Mouse (Mus musculus) gastrocnemius, postnatal 10 days (tissue): ENCODE measurements around the gene Fos. TPM values are rescaled to one million over a fixed set of nuclear protein-coding genes. Genes with fewer than 3 reads are reported as not detected.
A peak's percentile ranks its signal among the peaks of the same experiment; 100 is the strongest.

Experiments used
- DNase-seq: peaks from one replicate; pipeline ENCODE4 v3.0.0; 2021; ENCODE audit warnings: mixed read lengths
- long read RNA-seq, 2 experiments: library from polyadenylated mRNA; stranded (forward); transcript quantifications; one replicate each; pipeline ENCODE4 v2.0.0; 2021
- total RNA-seq, 2 experiments: library from RNA; stranded (reverse); gene quantifications; 2 replicates each; pipeline ENCODE4 v1.2.3; 2021

Gene Fos
- total RNA-seq: 10 to 100 TPM in 1 of 2 experiments, 1 to 10 TPM in 1; 4.3 to 15.2 TPM
- long read RNA-seq, experiment 1, transcript Fos-201 (4 exons, 2,108 nt): major isoform, 7 of 9 reads
- long read RNA-seq, experiment 1, partial matches to known transcripts: 0 of 9 reads
- long read RNA-seq, experiment 1, other reads (novel, unspliced or antisense): 1 of 9 reads
- long read RNA-seq, experiment 2, partial matches to known transcripts: 0 of 3 reads
- long read RNA-seq, experiment 2, other reads (novel, unspliced or antisense): 0 of 3 reads

- DNase-seq: peak; percentile 85
These were observed at the start of gene Fos for GRCm38 (mm10) chr12:85473481-85474297. Gene Fos, plus strand, starts transcription at chr12:85473890.

GRCm38 (mm10) chr12:85425721-85426120, 48.0 kb upstream of the Fos start:
- DNase-seq: no peak

GRCm38 (mm10) chr12:85426126-85426525, 47.6 kb upstream of the Fos start:
- DNase-seq: no peak

- DNase-seq: no peak
These were observed 45.9 kb upstream of the Fos start for GRCm38 (mm10) chr12:85427802-85428201.

- no peak for DNase-seq
These were observed 43.7 kb upstream of the Fos start for GRCm38 (mm10) chr12:85429999-85430398.

- DNase-seq: no peak
These were observed 43.3 kb upstream of the Fos start for GRCm38 (mm10) chr12:85430434-85430833.

GRCm38 (mm10) chr12:85433850-85434249, 39.8 kb upstream of the Fos start:
- no peak for DNase-seq

- DNase-seq: no peak
These were observed 39.2 kb upstream of the Fos start for GRCm38 (mm10) chr12:85434526-85434925.

- peak; percentile 19 for DNase-seq
These were observed 37.6 kb upstream of the Fos start for GRCm38 (mm10) chr12:85436021-85436621.

GRCm38 (mm10) chr12:85437172-85437876, 36.4 kb upstream of the Fos start:
- DNase-seq: peak; percentile 51

- no peak for DNase-seq
These were observed 30.2 kb upstream of the Fos start for GRCm38 (mm10) chr12:85443456-85443855.

- DNase-seq: no peak
These were observed 29.0 kb upstream of the Fos start for GRCm38 (mm10) chr12:85444646-85445045.

GRCm38 (mm10) chr12:85447009-85447408, 26.7 kb upstream of the Fos start:
- no peak for DNase-seq

GRCm38 (mm10) chr12:85447490-85447889, 26.2 kb upstream of the Fos start:
- no peak for DNase-seq

GRCm38 (mm10) chr12:85449478-85449877, 24.2 kb upstream of the Fos start:
- DNase-seq: no peak

- no peak for DNase-seq
These were observed 21.8 kb upstream of the Fos start for GRCm38 (mm10) chr12:85451693-85452491.

- peak; percentile 96 for DNase-seq
These were observed 18.3 kb upstream of the Fos start for GRCm38 (mm10) chr12:85455065-85456058.

- DNase-seq: no peak
These were observed 17.4 kb upstream of the Fos start for GRCm38 (mm10) chr12:85456276-85456675.

GRCm38 (mm10) chr12:85456966-85457505, 16.7 kb upstream of the Fos start:
- DNase-seq: no peak

- no peak for DNase-seq
These were observed 13.9 kb upstream of the Fos start for GRCm38 (mm10) chr12:85459820-85460219.
